Mouse (Mus musculus) hindbrain, embryonic 11.5 days (tissue): Measurements from ENCODE around the gene Vamp4. TPM values are rescaled to one million over a fixed set of nuclear protein-coding genes. Genes with fewer than 3 reads are reported as not detected.
"Not testable (repeated sequence)": the region's sequence is repeated elsewhere in the genome, so short reads cannot be mapped to it uniquely, and the experiment has no call there.

Source experiments
- ATAC-seq: fragments of 200-750 bp; cut with Nextera tagmentation; 2 replicates; pipeline ENCODE4 v1.8.0; 2017; ENCODE audit warnings: mild to moderate bottlenecking, moderate TSS enrichment, moderate library complexity; ENCODE audit not compliant: low FRiP score
- DNase-seq: peaks from one replicate; pipeline ENCODE4 v3.0.0-alpha.2; 2015; ENCODE audit warnings: low spot score
- H3K27ac ChIP-seq: fragments of 300-500 bp; sonication (generic); 2 replicates; pipeline ENCODE4 v1.5.1; 2014; ENCODE audit warnings: mild to moderate bottlenecking, low read depth, low read length
- H3K27me3 ChIP-seq: fragments of 300-500 bp; sonication (generic); 2 replicates; pipeline ENCODE4 v1.6.1; 2014; ENCODE audit warnings: mild to moderate bottlenecking, low read length, moderate library complexity, mixed read lengths; ENCODE audit not compliant: control insufficient read depth, insufficient read depth
- H3K36me3 ChIP-seq: fragments of 300-500 bp; sonication (generic); 2 replicates; pipeline ENCODE4 v1.6.1; 2014; ENCODE audit warnings: mild to moderate bottlenecking, low read length, moderate library complexity, mixed read lengths; ENCODE audit not compliant: control insufficient read depth, insufficient read depth
- H3K4me1 ChIP-seq: fragments of 300-500 bp; sonication (generic); replicated peaks from 2 replicates; pipeline ENCODE4 v1.6.1; 2014; ENCODE audit warnings: low read length, mixed read lengths; ENCODE audit not compliant: control insufficient read depth, insufficient read depth
- H3K4me2 ChIP-seq: fragments of 300-500 bp; sonication (generic); replicated peaks from 2 replicates; pipeline ENCODE4 v1.6.1; 2014; ENCODE audit warnings: mild to moderate bottlenecking, low read depth, low read length
- H3K4me3 ChIP-seq: fragments of 300-500 bp; sonication (generic); 2 replicates; pipeline ENCODE4 v1.5.1; 2014; ENCODE audit warnings: low read depth, low read length
- H3K9ac ChIP-seq: fragments of 300-500 bp; sonication (generic); 2 replicates; pipeline ENCODE4 v1.6.1; 2014; ENCODE audit warnings: low read depth, low read length
- H3K9me3 ChIP-seq: fragments of 300-500 bp; sonication (generic); 2 replicates; pipeline ENCODE4 v1.6.1; 2016; ENCODE audit warnings: low read length; ENCODE audit not compliant: control insufficient read depth
- WGBS: fragments of 180-500 bp; shearing (Covaris S2); extraction: QIAGEN DNeasy Blood & Tissue Kit; methylation state at CpG from one replicate; pipeline ENCODE4 v1.1.7; 2014; 5-methylcytosine and 5-hydroxymethylcytosine counted together
- polyA plus RNA-seq: library from polyadenylated mRNA; unstranded; fragments of >200 nt; fragmentation: Nextera tagmentation; extraction: Ambion mirVana; gene quantifications from 2 replicates; pipeline ENCODE4 v1.2.1, GENCODE M21; 2014

The Vamp4 gene
- polyA plus RNA-seq, 1 experiment from 2014 or later = 71.8 TPM

- 60% methylated on average over 4 of the region's 4 CpGs for WGBS
- Histone ChIP-seq H3K4me3 (no peak overlapping the region), H3K27ac (no peak overlapping the region), H3K4me1 (no peaks in the 10 kb centered on the region), H3K36me3 (no peaks in the 10 kb centered on the region), H3K9me3 (no peaks in the 10 kb centered on the region), H3K4me2 (no peak overlapping the region), H3K27me3 (no peaks in the 10 kb centered on the region), H3K9ac (no peak overlapping the region)
- DNase-seq (peak; percentile 32), ATAC-seq (peak; percentile 87)
Observed at GRCm38 (mm10) chr1:162601288-162601687, 31.0 kb downstream of the Vamp4 start.

GRCm38 (mm10) chr1:162608127-162608526 is 37.8 kb downstream of the Vamp4 start:
- 10% methylated on average over 1 of the region's 1 CpGs for WGBS
- DNase-seq = no peak
- Histone ChIP-seq H3K9me3 (no peaks in the 10 kb centered on the region), H3K9ac (no peak overlapping the region), H3K27me3 (no peaks in the 10 kb centered on the region), H3K27ac (no peak overlapping the region), H3K4me3 (no peak overlapping the region), H3K4me1 (no peaks in the 10 kb centered on the region), H3K36me3 (no peaks in the 10 kb centered on the region), H3K4me2 (no peak overlapping the region)
- ATAC-seq = no peak

- no peak overlapping the region for H3K4me2 ChIP-seq
- no peak for ATAC-seq
- no peaks in the 10 kb centered on the region for H3K36me3 ChIP-seq
- no peaks in the 10 kb centered on the region for H3K4me1 ChIP-seq
- no peak overlapping the region for H3K27ac ChIP-seq
- no peaks in the 10 kb centered on the region for H3K27me3 ChIP-seq
- H3K9ac ChIP-seq = no peak overlapping the region
- H3K9me3 ChIP-seq = no peaks in the 10 kb centered on the region
- WGBS = 42% methylated on average over 9 of the region's 9 CpGs
- H3K4me3 ChIP-seq = no peak overlapping the region
- no peak for DNase-seq
Observed at GRCm38 (mm10) chr1:162609633-162610250, 39.4 kb downstream of the Vamp4 start.

- no peak for DNase-seq
- Histone ChIP-seq H3K27me3 (no peaks in the 10 kb centered on the region), H3K4me2 (no peak overlapping the region), H3K9ac (no peak overlapping the region), H3K27ac (no peak overlapping the region), H3K4me3 (no peak overlapping the region), H3K4me1 (no peaks in the 10 kb centered on the region), H3K9me3 (no peaks in the 10 kb centered on the region), H3K36me3 (no peaks in the 10 kb centered on the region)
- ATAC-seq = no peak
- 62% methylated on average over 4 of the region's 4 CpGs for WGBS
Observed at GRCm38 (mm10) chr1:162611191-162611590, 40.9 kb downstream of the Vamp4 start.

- 89% methylated on average over 1 of the region's 1 CpGs for WGBS
- H3K4me2 ChIP-seq = no peak overlapping the region
- peak; percentile 60 for ATAC-seq
Observed at GRCm38 (mm10) chr1:162615511-162615910, 45.2 kb downstream of the Vamp4 start.

GRCm38 (mm10) chr1:162620487-162620886 is 50.2 kb downstream of the Vamp4 start:
- WGBS = 68% methylated on average over 4 of the region's 4 CpGs

More at GRCm38 (mm10) chr1:162615511-162615910, 45.2 kb downstream of the Vamp4 start:
- no peaks in the 10 kb centered on the region for H3K27me3 ChIP-seq
- DNase-seq = no peak
- no peak overlapping the region for H3K4me3 ChIP-seq
- no peaks in the 10 kb centered on the region for H3K36me3 ChIP-seq
- no peak overlapping the region for H3K27ac ChIP-seq
- H3K4me1 ChIP-seq = no peaks in the 10 kb centered on the region
- H3K9me3 ChIP-seq = no peaks in the 10 kb centered on the region
- H3K9ac ChIP-seq = no peak overlapping the region

GRCm38 (mm10) chr1:162623895-162624294 is 53.6 kb downstream of the Vamp4 start:
- Histone ChIP-seq H3K4me3 (no peak overlapping the region), H3K27ac (no peak overlapping the region), H3K27me3 (no peaks in the 10 kb centered on the region), H3K9me3 (no peaks in the 10 kb centered on the region), H3K4me1 (no peaks in the 10 kb centered on the region), H3K4me2 (no peak overlapping the region), H3K36me3 (no peaks in the 10 kb centered on the region), H3K9ac (no peak overlapping the region)
- no peak for DNase-seq
- ATAC-seq = peak; percentile 47; the same call in 1 of the 2 replicates
- WGBS = 40% methylated on average over 4 of the region's 4 CpGs

More at GRCm38 (mm10) chr1:162620487-162620886, 50.2 kb downstream of the Vamp4 start:
- DNase-seq (no peak), ATAC-seq (no peak)
- no peaks in the 10 kb centered on the region for H3K9me3 ChIP-seq
- no peaks in the 10 kb centered on the region for H3K4me1 ChIP-seq
- H3K27ac ChIP-seq = no peak overlapping the region
- no peak overlapping the region for H3K4me2 ChIP-seq
- H3K27me3 ChIP-seq = no peaks in the 10 kb centered on the region
- H3K36me3 ChIP-seq = no peaks in the 10 kb centered on the region
- no peak overlapping the region for H3K4me3 ChIP-seq
- no peak overlapping the region for H3K9ac ChIP-seq

- DNase-seq (no peak), ATAC-seq (no peak)
- 74% methylated on average over 7 of the region's 7 CpGs for WGBS
- H3K27ac ChIP-seq = no peak overlapping the region
- no peaks in the 10 kb centered on the region for H3K4me1 ChIP-seq
- no peaks in the 10 kb centered on the region for H3K9me3 ChIP-seq
- no peak overlapping the region for H3K4me2 ChIP-seq
- no peak overlapping the region for H3K9ac ChIP-seq
- no peak overlapping the region for H3K4me3 ChIP-seq
- H3K36me3 ChIP-seq = no peaks in the 10 kb centered on the region
- no peaks in the 10 kb centered on the region for H3K27me3 ChIP-seq
Observed at GRCm38 (mm10) chr1:162625229-162625628, 54.9 kb downstream of the Vamp4 start.

- not testable (repeated sequence) for H3K9ac ChIP-seq, H3K27ac ChIP-seq, H3K36me3 ChIP-seq, H3K4me3 ChIP-seq, DNase-seq, H3K9me3 ChIP-seq, H3K4me1 ChIP-seq, H3K4me2 ChIP-seq, ATAC-seq, H3K27me3 ChIP-seq
- WGBS = 95% methylated on average over 4 of the region's 4 CpGs
Observed at GRCm38 (mm10) chr1:162627821-162628220, 57.5 kb downstream of the Vamp4 start.
